Mouse (Mus musculus) CD4-positive helper T cell, adult 2 months (primary cell): ENCODE measurements around the gene Camk1d.
"Not testable (repeated sequence)": the region's sequence is repeated elsewhere in the genome, so short reads cannot be mapped to it uniquely, and the experiment has no call there.

Experiments
- DNase-seq: peaks from one replicate; pipeline ENCODE4 v3.0.0-alpha.2; 2012; ENCODE audit warnings: low read depth, missing footprints, low spot score

Camk1d gene

DNA sequence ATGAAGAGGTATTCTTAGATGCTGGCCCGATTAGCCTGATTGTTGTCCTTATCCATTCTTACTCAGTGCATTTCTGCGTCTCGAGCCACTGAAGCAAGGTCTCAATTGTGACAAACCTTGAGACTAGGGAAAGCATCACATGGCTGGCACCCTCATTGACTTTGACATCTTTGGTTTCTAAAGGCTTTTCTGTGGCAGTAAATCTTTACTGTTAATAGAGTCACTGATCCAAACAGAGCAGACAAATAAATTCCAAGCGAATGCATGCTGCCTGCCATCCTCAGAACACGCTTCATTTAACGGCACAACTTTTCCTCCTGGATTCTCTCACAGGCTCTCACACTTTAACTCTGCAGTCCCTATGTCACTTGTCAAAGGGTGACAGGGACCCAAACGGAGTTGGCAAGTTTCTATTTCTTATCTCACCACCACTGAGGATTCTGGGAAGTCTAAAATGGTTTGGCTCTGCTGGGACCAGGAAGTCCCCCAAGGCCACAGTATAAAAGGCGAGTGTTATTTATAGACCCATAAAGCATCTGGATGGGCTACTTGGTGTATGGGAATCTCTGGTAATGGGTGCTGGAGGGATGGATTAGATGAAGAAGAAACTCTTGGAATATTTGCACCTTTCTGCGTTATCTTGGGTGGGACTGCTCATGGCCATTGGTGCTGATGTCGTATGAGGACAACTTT lies 141.9 kb downstream of the Camk1d start:
- DNase-seq: no peak

DNA sequence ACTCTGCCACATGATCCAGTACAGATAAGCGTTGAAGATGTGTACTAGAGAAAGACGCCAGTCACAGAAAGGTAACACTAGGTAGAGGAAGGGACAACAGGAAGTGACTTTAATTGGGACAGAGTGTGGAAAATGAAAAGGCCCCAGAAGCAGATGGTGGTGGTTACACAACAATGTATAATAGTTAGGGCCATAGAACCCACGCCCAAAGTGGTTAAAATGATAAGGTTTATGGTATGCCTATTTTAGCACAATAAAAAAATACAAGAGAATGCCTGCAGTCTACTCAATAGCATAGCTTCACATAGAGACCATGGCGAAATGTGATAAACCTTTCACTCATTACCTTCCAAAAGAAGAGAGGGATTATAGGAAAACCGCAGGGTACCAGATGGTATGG lies 147.7 kb downstream of the Camk1d start:
- no peak for DNase-seq

DNA sequence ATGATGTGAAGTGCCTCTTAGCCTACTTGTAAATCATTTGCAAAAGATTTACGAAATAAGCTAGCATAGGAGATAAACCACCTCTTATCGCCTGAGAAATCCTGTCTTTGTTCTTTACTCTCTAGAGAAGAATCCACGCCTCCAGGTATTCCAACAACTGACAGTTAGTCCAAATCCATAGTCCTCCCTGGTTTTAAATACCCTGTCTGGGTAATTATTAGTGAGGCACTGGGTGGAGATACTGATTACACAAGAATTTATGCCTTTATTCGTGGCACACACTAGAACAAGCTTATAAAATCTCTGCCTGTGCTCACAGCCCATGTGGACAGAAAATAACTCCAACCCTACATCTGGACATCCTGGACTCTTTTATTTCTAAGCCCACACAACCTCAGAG lies 150.6 kb downstream of the Camk1d start:
- no peak for DNase-seq

DNA sequence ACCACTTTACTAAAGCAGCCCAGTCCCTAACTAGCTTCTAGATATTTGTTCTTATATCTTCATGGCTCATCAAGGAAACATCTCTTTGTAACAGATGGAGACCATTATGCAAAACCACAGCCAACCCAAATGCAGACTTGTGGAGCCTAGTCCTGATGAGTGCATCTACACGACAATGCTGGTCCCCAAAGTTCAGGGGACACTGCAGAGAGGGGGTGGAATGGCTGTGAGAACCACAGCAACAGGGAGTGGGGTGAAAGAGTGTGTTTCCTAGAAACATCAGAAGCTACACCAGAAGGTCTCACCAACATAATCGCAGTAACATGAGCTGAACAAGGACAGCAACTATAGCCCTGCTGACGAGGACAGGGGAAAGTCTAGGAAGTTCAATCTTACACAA lies 152.9 kb downstream of the Camk1d start:
- DNase-seq: no peak

DNA sequence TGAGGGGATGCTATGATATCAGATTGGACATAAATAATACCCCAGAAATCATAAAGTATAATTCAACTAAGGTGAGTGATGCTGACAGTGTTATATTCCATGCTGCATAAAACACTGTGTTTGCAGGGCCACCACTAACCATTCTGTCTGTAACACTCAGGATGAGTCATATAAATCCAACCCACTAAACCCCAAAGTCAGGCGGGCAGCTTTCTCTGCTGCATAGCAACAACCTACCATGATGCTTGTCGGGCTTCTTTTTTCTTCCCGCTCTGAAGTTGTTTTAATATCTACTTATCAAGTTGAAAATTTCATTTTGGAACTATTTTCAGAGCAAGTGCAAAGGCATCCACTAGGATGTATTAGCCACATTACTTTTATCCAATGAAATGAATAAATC lies 161.1 kb downstream of the Camk1d start:
- no peak for DNase-seq

DNA sequence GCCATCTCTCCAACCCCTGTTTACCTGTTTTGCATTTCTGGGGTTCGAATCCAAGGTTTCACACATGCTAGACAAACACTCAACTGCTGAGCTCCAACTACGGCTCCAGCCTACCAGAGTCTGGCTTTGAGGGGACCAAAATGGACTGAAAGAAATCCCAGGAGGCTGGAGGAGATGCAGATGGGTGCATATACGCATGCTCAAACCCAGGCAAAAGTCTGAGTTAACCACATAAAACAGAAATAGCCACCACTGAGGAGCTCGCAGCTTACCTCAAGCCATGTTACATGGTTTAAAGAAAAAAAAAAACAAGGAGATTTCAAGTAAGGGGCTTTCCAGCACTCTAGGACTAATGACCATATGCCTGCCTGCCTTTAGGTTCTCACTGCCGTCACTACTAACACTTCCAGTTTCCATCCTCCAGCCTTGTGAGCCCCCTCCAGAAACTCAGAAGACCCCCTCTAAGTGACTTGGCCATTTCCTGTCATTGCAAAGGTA lies 162.5 kb downstream of the Camk1d start:
- no peak for DNase-seq

DNA sequence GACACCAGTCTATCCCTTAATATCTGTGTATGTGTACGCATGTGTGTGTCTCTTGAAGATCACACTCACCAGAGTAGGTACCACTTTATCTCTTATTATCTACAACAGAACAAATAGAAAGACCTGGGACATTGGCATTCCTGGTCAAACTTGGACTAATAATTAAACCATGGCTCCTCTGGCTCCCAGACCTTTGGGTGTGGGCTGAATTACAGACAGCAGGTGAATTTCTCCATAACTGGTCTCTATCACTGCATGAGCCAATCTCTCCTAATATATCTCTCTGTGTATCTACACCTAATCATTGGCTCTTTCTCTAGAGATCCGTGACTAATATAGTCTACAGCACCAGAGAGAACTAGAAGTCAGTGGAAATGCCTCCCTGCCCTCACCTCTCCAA lies 165.0 kb downstream of the Camk1d start:
- DNase-seq: no peak

DNA sequence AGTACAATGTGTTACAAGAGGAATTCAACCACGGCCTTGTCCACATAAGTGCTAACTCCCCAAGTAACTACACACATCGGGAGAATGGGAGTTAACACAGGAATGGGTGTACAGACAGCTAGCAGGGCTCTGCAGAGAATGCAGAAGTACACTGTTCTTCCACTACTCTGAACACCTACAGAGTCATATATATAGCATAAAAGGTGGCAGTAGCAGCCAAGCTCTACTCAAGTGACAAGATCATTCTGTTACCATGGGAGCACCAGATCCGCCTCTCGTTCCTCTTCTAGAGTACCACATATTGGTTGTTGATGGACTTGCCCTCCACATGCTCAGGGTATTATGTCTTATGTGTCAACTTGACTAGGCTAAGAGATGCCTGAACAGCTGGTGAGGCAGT lies 165.4 kb downstream of the Camk1d start:
- no peak for DNase-seq

DNA sequence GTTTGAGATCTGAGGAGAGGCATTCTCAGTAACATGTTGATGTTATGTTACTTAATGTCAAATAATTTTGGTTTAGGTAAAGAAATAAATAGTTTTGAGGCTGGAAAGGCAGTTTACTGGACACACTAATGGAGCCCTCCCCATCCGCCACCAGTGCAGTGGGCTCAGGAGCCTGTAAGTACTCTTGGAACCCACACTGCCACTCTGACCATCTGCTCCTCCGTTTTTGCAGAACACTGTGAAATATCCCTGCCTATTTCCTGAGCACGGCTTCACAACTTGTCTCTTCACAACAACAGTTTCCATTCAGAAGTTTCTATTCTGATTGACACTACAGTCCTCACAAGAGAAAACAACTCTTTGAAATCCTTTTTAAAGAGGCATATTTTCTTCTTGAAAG lies 173.4 kb downstream of the Camk1d start:
- DNase-seq: no peak

DNA sequence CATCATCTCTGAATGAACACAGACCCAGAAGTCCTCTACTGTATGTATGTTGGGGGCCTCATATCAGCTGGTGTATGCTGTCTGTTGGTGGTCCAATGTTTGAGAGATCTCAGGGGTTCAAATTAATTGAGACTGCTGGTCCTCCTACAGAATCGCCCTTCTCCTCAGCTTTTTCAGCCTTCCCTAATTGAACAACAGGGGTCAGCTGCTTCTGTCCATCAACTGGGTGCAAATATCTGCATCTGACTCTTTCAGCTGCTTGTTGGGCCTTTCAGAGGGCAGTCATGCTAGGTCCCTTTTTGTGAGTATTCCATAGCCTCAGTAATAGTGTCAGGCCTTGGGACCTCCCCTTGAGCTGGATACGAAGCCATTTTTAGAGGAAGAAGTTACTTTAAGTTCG lies 174.4 kb downstream of the Camk1d start:
- DNase-seq: not testable (repeated sequence)

DNA sequence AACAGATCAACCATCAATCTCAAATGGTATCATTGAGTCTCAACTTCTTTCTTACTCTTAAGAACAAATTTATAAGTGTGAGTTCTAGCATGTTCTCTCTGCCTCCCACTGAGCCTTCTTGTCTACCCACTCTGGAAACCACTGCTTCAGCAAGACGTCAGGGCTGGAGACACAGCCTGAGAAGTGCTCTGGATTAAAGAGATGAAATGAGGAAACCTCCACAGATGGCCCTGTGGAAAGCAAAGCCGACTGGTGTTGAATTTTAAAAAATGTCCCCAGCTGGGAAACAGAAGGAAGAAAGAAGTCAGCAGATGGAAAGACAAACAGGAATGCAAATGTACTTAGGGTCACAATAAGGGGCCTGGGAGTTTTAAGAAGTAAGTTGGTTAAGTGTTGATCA lies 180.4 kb downstream of the Camk1d start:
- no peak for DNase-seq

DNA sequence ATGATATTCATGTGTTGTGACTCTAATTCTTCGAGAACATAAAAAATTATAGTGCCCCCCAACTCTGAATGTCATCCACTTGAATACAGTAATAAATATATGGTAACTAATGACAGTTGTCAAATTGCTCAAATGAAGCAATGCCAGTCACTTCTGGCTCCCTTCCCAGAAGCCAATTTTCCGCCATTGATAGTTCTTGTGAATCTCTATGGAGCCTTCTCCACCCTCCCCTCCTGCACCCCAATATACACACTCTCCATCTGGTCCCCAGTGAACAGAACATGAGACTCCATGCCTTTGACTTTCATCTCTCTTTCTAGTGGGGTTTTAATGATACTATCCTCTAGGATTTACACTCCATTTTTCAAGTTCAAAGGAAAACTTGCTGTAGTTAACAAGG lies 184.3 kb downstream of the Camk1d start:
- no peak for DNase-seq

DNA sequence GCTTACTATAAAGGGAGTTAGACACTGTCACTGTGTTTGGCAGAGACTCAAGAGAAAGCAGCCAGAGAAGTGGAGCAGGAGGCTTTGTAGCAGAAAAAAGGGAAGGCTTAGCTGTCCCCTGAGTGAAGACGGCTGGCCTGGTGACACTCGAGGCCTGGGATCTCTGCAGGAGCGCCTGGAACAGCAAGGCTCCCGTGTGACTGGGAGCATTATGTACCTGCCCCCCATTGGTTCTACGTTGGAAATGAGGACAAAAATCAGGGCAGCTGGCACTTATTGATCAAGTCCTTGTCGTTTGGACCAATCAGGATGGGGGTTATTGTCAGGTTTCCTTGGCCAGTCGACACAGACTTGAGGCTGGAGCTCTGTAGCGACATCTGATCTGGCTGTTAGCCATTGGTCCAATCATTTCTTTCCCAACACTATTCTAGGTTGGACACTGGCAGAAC lies 195.1 kb downstream of the Camk1d start:
- no peak for DNase-seq

DNA sequence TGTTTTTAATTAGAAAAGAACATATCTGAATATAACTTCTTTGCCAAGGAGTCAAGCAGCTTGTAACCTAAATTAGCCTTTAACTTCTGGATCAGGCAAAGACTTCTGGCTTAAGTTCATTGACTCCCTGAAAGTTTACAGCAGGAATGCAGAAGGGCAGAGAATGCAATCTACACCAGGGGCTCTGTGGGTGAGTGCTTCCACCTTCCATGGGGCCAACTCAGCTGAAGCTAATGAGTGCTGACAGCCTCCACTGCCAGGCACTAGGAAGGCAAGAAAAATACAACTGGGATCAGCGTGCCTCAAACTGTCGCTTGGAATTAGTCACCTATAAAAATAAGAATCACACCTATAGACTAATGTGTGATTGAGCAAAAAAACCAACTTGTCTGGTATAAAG lies 199.2 kb downstream of the Camk1d start:
- no peak for DNase-seq

DNA sequence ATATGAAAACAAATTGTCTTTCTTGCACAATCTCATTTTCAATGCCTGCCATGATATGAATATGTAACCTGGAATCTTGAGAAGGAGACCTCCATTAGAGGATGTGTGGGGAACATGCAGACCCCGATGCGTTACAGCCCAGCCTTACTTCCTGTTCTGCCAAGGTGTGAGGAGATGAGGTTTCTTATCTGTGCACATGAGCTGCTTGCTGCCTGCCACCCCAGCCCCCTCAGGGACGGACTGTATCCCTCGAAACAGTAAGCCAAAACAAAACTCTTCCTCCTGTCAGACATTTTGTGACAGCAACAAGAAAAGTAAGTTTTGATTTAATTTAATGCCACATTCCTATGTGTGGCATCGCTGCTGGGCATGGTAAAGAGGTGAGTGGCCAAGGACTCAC lies 200.2 kb downstream of the Camk1d start:
- DNase-seq: no peak

DNA sequence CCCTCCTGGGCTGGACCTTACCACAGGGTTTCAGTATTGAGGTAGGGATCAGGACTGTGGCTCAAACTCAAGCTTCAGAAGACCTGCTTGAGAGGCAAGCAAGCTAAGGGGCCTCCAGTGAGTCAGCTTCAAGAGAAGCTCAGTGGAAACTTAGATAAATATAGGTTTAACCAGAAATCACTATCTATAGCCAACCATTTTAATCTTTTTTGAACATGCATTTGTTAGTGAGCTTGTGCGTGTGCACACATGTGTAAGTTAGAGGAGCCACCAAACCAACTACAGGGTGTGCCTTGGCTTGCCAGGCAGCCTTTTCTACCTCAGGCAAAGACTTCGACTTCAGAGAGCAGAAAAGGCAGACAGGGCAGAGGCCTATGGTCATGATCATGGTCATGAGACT lies 200.7 kb downstream of the Camk1d start:
- no peak for DNase-seq

DNA sequence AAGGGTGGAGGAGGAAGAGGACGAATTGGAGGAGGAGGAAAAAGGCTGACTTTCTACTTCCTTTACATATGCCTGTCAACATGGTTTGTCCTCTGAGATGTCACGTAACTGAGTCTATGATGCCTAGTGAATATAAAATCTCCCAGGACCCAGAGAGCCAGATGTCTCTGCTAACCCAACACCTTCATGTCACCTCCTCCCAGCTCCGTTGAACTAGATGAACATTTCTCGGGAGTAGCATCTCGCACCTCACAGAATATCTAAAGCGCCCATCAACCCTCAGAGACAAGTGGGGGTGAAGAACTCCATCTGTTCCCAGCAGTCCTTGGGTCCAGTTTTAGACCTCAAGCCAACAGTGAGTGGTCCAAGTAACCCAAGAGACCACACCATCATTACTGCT lies 204.3 kb downstream of the Camk1d start:
- DNase-seq: no peak

DNA sequence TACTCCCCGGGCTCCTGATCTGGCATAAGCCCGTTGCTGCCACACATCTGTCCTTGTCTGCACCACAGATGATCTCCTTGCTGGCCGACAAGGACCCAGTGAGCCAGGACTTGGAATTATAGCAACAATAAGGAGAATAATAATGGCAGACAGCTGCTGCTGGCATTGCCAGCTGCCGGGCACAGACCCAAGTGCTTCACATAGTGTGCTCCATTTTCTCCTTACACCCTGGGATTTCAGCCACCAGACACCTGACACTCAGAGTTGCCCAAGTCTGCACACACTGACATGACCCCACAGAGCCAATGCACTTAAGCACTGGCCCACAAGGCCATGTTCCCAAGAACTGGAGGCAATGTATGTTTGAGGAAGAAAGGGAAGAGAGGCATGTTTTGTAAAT lies 214.7 kb downstream of the Camk1d start:
- no peak for DNase-seq

DNA sequence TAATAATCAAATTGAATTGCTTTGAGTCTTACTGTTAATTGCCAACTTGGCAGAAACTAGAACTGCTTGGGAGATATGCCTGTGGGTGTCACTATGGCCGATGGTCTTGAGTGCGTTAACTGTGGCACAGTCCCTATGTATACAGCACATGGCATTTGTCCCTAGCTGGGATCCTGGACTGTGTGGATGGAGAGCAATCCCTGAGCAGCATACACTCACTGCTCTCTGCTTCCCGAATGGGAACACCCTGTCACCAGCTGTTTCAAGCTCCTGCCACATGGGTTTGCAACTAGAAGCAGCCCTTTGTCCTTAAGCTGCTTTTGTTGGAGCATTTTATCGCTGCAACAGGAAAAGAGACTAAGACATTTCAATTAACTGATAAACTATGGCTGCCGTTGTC lies 224.4 kb downstream of the Camk1d start:
- no peak for DNase-seq

DNA sequence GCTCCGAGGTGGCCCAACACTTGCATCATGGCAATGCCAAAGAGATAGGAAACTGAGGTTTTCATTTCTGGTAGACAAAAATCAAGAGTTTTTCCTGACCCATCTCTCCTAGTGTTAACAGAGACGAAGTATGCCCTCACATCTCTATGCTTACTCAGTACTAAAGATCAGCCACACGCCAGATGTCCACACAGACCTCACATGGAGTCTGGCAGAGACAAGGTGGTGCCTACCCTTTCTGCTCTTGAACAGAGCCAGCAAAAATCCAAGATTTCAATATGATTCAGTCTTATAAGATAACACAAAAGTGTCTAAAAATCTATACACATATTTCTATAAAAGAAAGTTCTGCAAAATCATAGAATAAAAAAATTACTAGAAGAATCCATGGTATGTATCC lies 227.0 kb downstream of the Camk1d start:
- no peak for DNase-seq

DNA sequence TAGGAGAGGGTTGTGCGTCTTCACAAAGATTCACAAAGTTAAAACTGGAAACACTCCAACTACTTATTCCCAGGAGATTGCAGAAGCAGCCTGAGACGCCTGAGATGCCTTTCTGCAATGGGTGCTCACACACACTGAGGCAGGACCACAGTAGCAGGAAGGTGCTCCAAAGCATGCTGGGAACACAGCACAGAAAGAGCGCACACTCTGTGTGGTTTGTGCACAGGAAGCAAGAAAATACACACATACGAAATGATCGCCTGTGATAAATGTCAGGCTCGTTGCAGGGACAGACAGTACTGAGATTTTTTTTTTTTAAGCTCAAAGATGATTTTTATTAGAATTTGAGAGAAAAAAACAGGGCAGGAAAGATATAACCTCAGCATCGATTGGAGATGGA lies 227.7 kb downstream of the Camk1d start:
- DNase-seq: peak; percentile 34

DNA sequence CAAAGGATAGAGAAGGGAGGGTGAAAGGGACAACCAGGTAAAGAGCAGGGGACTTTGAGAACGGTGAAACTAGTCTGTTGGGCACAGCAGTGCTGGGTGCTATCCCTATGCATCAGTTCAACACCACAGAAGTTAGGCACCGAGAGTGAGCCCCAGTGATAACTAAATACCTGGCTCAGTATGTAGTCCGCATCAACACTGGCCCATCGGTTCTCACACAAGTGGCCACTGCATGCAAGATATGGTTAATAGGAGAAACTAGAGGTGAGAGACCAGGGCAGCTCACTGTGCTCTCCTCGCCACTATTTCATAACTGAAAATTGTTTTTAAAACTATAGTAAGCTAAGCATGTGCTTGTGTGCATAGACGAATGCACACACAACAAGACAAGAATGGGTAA lies 228.5 kb downstream of the Camk1d start:
- DNase-seq: no peak

DNA sequence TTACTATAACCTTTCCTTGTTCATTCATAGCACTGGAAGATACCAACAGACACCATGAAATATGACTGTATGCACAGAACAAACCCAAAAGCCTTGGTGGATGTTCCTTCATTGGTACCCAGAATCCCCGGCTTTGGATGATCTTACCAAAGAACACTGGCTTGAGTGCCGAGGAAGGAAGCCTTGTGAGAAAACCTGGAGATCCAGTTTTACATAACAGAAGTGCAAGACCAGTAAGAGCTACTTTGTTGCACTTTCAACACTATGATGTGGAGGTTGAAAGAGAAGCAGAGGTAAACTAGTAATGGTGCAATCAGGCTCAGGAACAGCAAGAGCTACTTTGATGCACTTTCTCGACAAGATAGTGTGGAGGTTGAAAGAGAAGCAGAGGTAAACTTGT lies 234.4 kb downstream of the Camk1d start:
- no peak for DNase-seq

DNA sequence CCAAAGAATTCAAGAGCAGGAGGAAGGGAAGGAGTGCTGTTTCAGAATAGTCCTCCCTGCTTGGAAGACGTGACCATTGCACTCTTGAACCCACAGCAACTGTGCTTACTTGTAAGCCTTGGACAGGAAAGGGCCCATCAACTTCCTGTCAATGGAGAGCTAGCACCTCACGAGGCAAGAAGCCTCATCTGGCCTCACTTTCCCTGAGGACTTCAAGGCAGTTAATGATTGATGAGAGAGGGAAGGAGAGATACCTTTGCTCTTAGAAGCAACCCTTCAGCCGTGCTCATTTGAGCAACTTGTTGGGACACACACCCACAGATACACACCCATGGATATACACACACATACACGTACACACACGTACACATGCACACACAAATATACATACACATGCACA lies 235.6 kb downstream of the Camk1d start:
- DNase-seq: no peak
